Mouse (Mus musculus) fibroblast of lung, adult 2 months (primary cell): ENCODE measurements around the gene Lypd8.
"Not testable (repeated sequence)": the region's sequence is repeated elsewhere in the genome, so short reads cannot be mapped to it uniquely, and the experiment has no call there.

Experiments
- DNase-seq: peaks from one replicate; pipeline ENCODE4 v3.0.0-alpha.2; 2011; ENCODE audit warnings: low read depth

Gene Lypd8

DNA sequence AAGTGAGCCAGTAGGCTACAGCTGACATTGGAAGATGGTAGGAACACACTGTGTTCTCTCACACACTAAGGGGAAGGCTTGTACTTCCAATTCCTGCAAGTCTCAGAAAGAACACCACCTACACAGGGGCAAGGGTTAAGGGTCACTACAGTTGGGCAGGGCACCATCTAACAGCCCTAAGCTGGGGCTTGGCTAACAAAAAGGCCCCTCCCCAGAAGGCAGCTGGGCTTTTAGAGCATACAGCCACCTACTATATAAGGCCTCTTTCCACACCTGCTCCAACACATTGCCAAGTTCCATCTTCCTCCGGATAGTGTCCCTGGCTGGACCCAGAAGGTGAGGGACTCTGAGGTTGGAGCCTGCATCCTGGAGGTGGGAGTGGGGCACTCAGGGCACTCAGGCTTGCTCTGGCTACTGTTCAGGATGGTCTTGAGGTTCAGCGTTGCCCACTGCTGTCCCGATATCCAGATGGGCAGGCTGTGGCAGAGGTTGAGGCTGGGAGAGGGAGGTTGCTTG, at the start of gene Lypd8:
Gene Lypd8 (plus strand): TSS at position 281 of the 516 bp plus-strand sequence.
- DNase-seq: no peak

DNA sequence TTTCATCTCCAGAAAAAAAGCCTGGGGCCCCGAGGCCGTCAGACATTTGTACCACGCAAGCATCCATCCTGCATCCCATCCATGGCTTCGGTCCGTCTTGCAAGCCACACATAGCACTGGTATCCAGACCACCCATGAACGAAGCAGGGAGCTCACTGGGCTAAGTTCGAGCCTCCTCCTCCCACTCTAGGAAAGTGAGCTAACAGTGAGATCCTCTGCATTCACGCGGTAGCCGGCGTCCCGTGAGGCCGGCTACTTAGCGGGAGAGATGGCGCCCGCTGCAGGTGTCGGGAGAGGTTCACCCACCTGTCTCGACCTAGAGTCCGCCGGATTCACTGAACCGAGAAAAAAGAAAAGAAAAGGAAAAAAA, 49.0 kb upstream of the Lypd8 start:
- DNase-seq: no peak

DNA sequence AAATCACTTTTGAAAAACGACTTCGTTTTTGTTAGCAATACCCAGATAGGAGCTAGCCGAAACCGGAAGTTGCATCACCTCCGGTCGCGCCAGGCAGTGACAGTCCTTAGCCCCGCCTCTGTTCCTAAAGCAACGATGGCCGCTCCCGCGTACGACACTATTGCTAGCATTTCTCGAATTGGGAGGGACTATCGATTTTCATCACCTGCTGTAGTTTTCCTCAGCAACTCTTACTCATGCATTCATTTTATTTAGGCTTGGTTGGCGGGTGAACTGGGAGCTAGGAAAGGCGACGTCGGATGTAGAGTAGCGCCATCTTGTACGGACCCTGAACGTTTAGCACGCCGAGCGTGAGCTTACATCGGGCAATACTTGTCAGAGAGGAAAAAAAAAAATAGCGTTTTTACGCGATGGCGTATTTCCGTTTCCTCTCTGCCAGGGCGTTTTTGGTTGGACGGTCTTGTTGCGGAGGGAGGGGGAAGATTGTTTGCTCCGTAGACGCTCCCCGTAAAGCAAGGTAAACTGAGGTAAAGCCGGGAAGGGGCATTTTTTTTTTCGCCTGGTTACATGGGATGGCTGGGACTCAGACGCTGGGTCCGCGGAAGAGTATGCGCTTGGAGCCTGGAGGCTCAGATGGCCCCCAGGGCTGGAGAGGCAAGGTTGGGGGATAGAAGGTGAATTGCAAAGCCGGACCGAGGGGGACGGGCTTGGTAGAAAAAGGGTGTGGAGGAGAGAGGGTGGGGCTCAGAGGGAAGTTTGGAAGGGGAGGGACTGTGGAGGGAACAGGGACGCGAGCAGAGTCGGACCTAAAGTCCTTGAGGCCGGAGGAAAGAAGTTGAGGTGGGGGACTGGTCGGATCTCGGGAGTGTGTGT, 48.3 kb upstream of the Lypd8 start, which contains the start of the genes Zfp672 and Sh3bp5l:
Gene Zfp672 (minus strand): TSS at position 64 of the 873 bp plus-strand sequence.
Gene Sh3bp5l (plus strand): TSS at position 449 of the 873 bp plus-strand sequence.
- peak; percentile 92 for DNase-seq

DNA sequence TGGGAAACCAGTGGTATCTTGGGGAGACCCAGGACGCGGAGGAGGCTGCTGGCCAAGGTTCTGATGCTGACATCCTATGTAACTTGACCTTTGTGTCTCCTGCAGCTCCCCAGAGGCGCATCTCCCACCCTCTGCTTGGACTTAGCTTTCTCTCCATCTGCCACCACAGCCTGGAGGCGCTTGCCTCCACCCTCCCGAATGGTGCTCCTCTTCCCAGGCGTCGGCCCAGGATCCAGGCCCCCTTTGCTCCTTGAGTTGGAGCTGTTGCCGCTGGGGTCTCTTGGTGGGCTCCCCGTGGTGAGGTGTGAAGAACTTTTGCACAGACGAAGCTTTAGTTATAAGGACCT, 47.7 kb upstream of the Lypd8 start:
- no peak for DNase-seq

DNA sequence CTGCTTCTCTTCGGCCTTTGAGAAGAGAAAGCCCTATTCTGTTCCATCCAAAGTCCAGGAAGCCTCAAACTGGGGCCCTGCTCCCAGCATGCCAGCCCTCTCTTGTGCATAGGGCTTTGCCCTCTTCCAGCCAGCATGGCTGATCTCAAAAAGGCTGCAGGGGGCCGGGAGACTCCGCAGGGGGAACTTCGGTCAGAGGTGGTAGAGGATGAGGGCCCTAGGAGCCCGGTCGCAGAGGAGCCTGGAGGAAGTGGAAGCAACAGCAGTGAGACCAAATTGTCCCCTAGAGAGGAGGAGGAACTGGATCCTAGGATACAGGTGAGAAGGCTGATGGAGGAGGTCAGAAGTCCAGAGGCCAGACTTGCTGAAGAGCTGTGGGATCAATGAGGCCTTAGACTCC, 47.3 kb upstream of the Lypd8 start:
- no peak for DNase-seq

- DNase-seq: peak; percentile 57
Observed at GRCm38 (mm10) chr11:58334746-58335145, 44.1 kb upstream of the Lypd8 start.

- no peak for DNase-seq
Observed at GRCm38 (mm10) chr11:58346745-58347144, 32.1 kb upstream of the Lypd8 start.

- no peak for DNase-seq
Observed at GRCm38 (mm10) chr11:58350628-58351027, 28.2 kb upstream of the Lypd8 start.

- DNase-seq: no peak
Observed at GRCm38 (mm10) chr11:58351179-58351578, 27.7 kb upstream of the Lypd8 start.

- DNase-seq: peak; percentile 2
Observed at GRCm38 (mm10) chr11:58352681-58353548, 25.9 kb upstream of the Lypd8 start.

GRCm38 (mm10) chr11:58353709-58354108, 25.1 kb upstream of the Lypd8 start:
- DNase-seq: no peak

- DNase-seq: no peak
Observed at GRCm38 (mm10) chr11:58354476-58354875, 24.4 kb upstream of the Lypd8 start.

- no peak for DNase-seq
Observed at GRCm38 (mm10) chr11:58354927-58355326, 23.9 kb upstream of the Lypd8 start.

DNA sequence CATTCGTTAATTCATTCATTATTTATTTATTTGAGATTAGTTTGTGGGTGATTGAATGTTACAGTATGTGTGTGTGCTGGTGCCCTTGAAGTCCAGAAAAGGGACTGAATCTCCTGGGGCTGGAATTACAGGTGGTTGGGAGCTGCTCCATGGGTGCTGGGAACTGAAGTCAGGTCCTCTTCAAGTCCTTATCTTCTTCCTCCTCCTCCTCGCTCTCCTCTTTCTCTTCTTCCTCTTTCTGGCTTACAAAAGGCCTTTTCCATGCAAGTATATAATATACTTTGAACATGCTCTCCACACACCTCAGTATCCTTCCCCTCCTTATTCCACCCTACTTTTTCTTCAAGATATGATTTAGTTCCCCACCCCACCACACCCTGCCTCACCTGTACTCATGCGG, 21.8 kb upstream of the Lypd8 start:
- no peak for DNase-seq

GRCm38 (mm10) chr11:58357844-58358534, 20.9 kb upstream of the Lypd8 start:
- DNase-seq: no peak

- DNase-seq: not testable (repeated sequence)
Observed at GRCm38 (mm10) chr11:58362562-58362961, 16.3 kb upstream of the Lypd8 start.

DNA sequence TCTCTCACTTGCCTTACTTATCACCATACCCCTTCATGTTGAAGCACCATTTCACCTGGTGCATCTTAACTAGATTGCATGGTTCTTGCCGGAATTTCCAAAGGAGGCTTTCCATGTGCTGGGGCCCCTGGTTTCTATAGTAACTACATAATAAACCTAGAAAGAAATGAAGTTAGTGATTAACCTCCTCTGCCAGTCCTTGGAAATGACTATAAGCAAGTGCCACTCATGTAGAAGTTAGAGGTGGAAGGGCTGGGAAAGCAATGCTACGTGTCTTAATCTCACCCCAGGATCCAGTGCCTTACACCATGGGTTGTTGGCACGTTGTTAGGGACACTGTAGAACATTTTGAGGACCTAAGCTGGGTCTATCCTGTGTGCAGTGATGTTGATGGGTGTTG, 14.4 kb upstream of the Lypd8 start:
- DNase-seq: no peak

DNA sequence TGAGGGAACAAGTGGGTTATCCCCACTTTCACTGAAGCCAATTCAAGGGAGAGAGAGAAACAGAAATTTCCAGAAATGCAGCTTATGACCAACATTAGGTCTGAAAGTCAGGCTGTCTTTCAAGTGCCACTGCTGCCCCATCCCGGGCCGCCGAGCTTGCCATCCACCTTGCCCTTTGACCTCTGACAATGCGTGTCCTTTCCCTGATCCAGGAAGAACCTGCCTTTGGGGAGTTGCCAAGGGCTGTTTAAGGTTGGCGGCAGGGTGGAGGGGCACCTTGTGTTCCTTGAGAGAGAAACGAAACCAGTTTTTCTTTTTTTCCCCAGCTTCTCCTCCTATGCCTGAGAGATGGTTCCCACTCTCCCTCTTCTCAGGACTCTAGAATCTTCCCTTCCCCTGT, 12.7 kb upstream of the Lypd8 start:
- not testable (repeated sequence) for DNase-seq

DNA sequence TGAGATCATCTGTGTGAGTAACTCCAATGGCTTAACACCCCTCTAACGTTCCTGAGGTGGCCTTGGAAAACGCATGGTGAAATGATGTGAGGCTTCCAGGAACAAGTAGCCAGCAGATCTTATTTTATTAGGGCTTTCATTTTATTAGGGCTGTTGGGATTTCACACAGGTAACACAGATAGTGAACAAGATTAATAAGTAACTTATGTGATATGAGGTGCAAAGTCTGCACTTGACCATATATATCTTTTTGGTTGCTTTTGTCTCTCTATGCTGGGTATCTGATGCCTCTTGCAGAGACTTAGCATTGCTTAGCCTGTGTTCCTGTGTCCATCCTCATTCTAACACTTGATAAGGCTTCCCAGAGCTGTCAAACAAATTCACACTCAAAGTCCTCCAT, 1.6 kb upstream of the Lypd8 start:
- no peak for DNase-seq

- DNase-seq: no peak
Observed at GRCm38 (mm10) chr11:58377686-58378085, 1.2 kb upstream of the Lypd8 start.

- DNase-seq: no peak
Observed at GRCm38 (mm10) chr11:58379516-58379915, 673 bp downstream of the Lypd8 start.

GRCm38 (mm10) chr11:58382471-58382870, 3.6 kb downstream of the Lypd8 start:
- DNase-seq: no peak
